Mouse (Mus musculus) heart, adult 10 weeks (tissue): ENCODE results near the gene Gm4450. TPM values are rescaled to one million over a fixed set of nuclear protein-coding genes. Genes with fewer than 3 reads are reported as not detected.

Source experiments
- polyA plus RNA-seq: library from polyadenylated mRNA; stranded (reverse); fragments of 350-450 nt; fragmentation: Illumina TruSeq; extraction: RNeasy Lipid Tissue Mini Kit (QIAGEN cat#74804); gene quantifications from one replicate; pipeline ENCODE4 v1.2.3, GENCODE M21; 2014; ENCODE audit warnings: low read depth, low replicate concordance

Gene Gm4450
- polyA plus RNA-seq: not detected

DNA sequence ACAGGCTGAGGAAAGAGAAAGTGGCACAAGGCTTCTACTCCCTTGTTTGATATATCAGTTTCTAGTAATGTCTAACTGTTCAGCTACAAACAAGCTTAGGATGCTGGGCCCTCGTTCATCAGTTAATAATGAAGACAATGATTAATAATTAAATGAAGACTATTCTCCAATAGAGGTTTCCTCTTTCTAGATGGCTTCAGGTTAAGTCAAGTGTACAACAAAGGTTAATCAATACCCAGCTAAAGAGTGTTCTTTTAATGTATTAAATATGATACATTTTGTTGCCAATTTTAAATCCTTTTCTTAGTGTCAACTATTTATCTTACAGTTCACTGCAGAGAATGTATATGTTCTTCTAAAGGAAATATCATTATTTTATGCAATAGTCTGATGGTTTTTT, at the start of gene Gm4450:
Gene Gm4450, minus strand, starts transcription at position 101 of the 400 bp plus-strand sequence.

Other genes with a start within 250 kb of the Gm4450 start
- gene Reg4, start 235.0 kb downstream of the Gm4450 start, polyA plus RNA-seq: not detected
- 15.2 TPM for gene Hmgcs2, start 176.7 kb downstream of the Gm4450 start, polyA plus RNA-seq
- 2.9 TPM for gene Phgdh, start 117.1 kb downstream of the Gm4450 start, polyA plus RNA-seq
- gene Zfp697, start 74.7 kb downstream of the Gm4450 start, polyA plus RNA-seq: 10.0 TPM
- not detected for gene Hsd3b4, start 53.4 kb upstream of the Gm4450 start, polyA plus RNA-seq
- not detected for gene Gm10681, start 131.7 kb upstream of the Gm4450 start, polyA plus RNA-seq
- gene Hsd3b5, start 173.1 kb upstream of the Gm4450 start, polyA plus RNA-seq: not detected